Mouse (Mus musculus) olfactory bulb, adult 2 months (tissue): Measurements from ENCODE around the gene Hhip.

Source experiments
- CTCF ChIP-seq: fragments of 200-500 bp; IDR thresholded peaks from 2 replicates; pipeline ENCODE4 v1.5.1; 2012; ENCODE audit warnings: low read depth, mild to moderate bottlenecking, low read length, moderate library complexity; ENCODE audit not compliant: insufficient read depth
- POLR2A ChIP-seq: fragments of 200-500 bp; IDR thresholded peaks from 2 replicates; pipeline ENCODE4 v1.6.1; 2012; ENCODE audit warnings: mild to moderate bottlenecking, low read depth, low read length, moderate library complexity; ENCODE audit not compliant: insufficient read depth

DNA sequence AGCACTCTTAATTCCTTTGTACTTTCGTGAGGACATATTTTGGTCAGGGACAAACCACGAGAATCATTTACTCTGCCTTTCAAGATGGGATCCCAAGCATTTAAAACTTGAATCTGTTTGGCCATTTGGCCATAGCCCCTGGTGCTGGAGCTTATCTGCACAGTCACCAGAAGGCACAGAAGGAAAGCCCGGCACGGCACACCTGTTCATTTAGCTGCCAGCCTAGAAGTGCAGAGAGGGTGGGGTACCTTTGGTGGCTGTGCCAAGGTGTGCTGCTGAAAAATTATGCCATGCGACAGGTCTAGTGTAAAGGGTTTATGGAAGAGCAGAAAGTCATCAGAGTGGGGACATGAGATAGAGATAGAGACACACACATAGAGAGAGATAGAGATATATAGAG lies 53.4 kb downstream of the Hhip start:
- TF ChIP-seq POLR2A, result no peak
- no peak for TF ChIP-seq CTCF
